Mouse (Mus musculus) heart, postnatal 0 days (tissue): Measurements from ENCODE around the gene Ulk4.

Source experiments
- CTCF ChIP-seq: IDR thresholded peaks from 2 replicates; pipeline ENCODE4 v1.5.1; 2016; ENCODE audit warnings: antibody characterized with exemption, control low read depth, low read depth
- EP300 ChIP-seq: IDR thresholded peaks from 2 replicates; pipeline ENCODE4 v1.6.1; 2016; ENCODE audit warnings: antibody characterized with exemption, low read depth

GRCm38 (mm10) chr9:121164607-121165006 lies 112.4 kb downstream of the Ulk4 start:
- TF ChIP-seq CTCF, result no peak
- no peak for TF ChIP-seq EP300
